Mouse (Mus musculus): ENCODE measurements at regions not wholly inside any gene's neighbourhood (a gene's known extent, or its start where the extent isn't known, plus 50 kb on each side); places are given as distances from the start of the nearest gene placed in this dataset.

- no peak for DNase-seq (ENCODE audit: extremely low spot score)
These were observed 145.1 kb downstream of the Rps24 start for GRCm38 (mm10) chr14:24631994-24632393.

- DNase-seq (ENCODE audit: extremely low spot score), result no peak
These were observed 154.9 kb downstream of the Rps24 start for GRCm38 (mm10) chr14:24641853-24642252.

GRCm38 (mm10) chr14:24644117-24644808 lies 157.3 kb downstream of the Rps24 start:
- no peak for DNase-seq (ENCODE audit: extremely low spot score)

GRCm38 (mm10) chr14:24646239-24646848 lies 159.4 kb downstream of the Rps24 start:
- DNase-seq (ENCODE audit: extremely low spot score), result no peak

- no peak for DNase-seq (ENCODE audit: extremely low spot score)
These were observed 160.8 kb downstream of the Rps24 start for GRCm38 (mm10) chr14:24647722-24648121.

GRCm38 (mm10) chr14:24650195-24650901 lies 163.4 kb downstream of the Rps24 start:
- no peak for DNase-seq (ENCODE audit: extremely low spot score)

GRCm38 (mm10) chr14:24650902-24651270 lies 164.0 kb downstream of the Rps24 start:
- DNase-seq (ENCODE audit: extremely low spot score), result no peak

GRCm38 (mm10) chr14:24652591-24652990 lies 165.7 kb downstream of the Rps24 start:
- no peak for DNase-seq (ENCODE audit: extremely low spot score)

- no peak for DNase-seq (ENCODE audit: extremely low spot score)
These were observed 168.7 kb downstream of the Rps24 start for GRCm38 (mm10) chr14:24655580-24655979.

GRCm38 (mm10) chr14:24661797-24662196 lies 174.9 kb downstream of the Rps24 start:
- DNase-seq (ENCODE audit: extremely low spot score), result no peak

GRCm38 (mm10) chr14:24665210-24665609 lies 178.3 kb downstream of the Rps24 start:
- DNase-seq (ENCODE audit: extremely low spot score), result no peak

All from embryo, embryonic 9.5 days (tissue).